Mouse (Mus musculus) ES-E14 (cell line): Measurements from ENCODE around the gene Vps33b. TPM values are rescaled to one million over a fixed set of nuclear protein-coding genes. Genes with fewer than 3 reads are reported as not detected.

Experiments used
- DNase-seq: peaks from one replicate; pipeline ENCODE4 v3.0.0-alpha.2; 2013; ENCODE audit warnings: low read depth, low spot score
- H3K27ac ChIP-seq: 2 replicates; pipeline ENCODE4 v1.5.1; 2012; ENCODE audit warnings: low read depth, mild to moderate bottlenecking, low read length, moderate library complexity, mixed read lengths; ENCODE audit not compliant: poor library complexity, insufficient read depth, severe bottlenecking
- H3K36me3 ChIP-seq: 2 replicates; pipeline ENCODE4 v1.6.1; 2012; ENCODE audit warnings: mild to moderate bottlenecking, low read length, moderate library complexity, mixed read lengths; ENCODE audit not compliant: control insufficient read depth, poor library complexity, insufficient read depth, severe bottlenecking
- H3K4me1 ChIP-seq, 2 experiments: fragments of 150-350 bp in 1 of 2; sonication (generic) in 1 of 2; 2 replicates each; pipeline ENCODE4 v1.6.1; 2012; ENCODE audit warnings: low read length in 2 of 2, mild to moderate bottlenecking in 1 of 2, mixed read lengths in 1 of 2; ENCODE audit not compliant: control insufficient read depth in 2 of 2, insufficient read depth in 2 of 2, poor library complexity in 1 of 2
- H3K4me3 ChIP-seq, 2 experiments: fragments of 150-350 bp in 1 of 2; sonication (generic) in 1 of 2; 2 replicates each; pipeline ENCODE4 v1.5.1; 2012; ENCODE audit warnings: low read length in 2 of 2, low read depth in 1 of 2, mild to moderate bottlenecking in 1 of 2, mixed read lengths in 1 of 2; ENCODE audit not compliant: insufficient read depth in 1 of 2, poor library complexity in 1 of 2, severe bottlenecking in 1 of 2
- H3K9ac ChIP-seq: 2 replicates; pipeline ENCODE4 v1.6.1; 2012; ENCODE audit warnings: low read depth, mild to moderate bottlenecking, low read length, mixed read lengths; ENCODE audit not compliant: poor library complexity, insufficient read depth, severe bottlenecking
- H3K9me3 ChIP-seq: fragments of 150-350 bp; sonication (generic); 2 replicates; pipeline ENCODE4 v1.6.1; 2012; ENCODE audit warnings: low read depth, mild to moderate bottlenecking, low read length; ENCODE audit not compliant: control insufficient read depth, insufficient read depth
- CHD2 ChIP-seq: IDR thresholded peaks from 2 replicates; pipeline ENCODE4 v1.6.1; 2014; ENCODE audit warnings: mild to moderate bottlenecking, low read depth, low read length, inconsistent platforms
- HCFC1 ChIP-seq: IDR thresholded peaks from 2 replicates; pipeline ENCODE4 v1.6.1; 2012; ENCODE audit warnings: low read length, inconsistent platforms, borderline replicate concordance; ENCODE audit not compliant: insufficient read depth
- MAFK ChIP-seq: IDR thresholded peaks from 2 replicates; pipeline ENCODE4 v1.6.1; 2014; ENCODE audit warnings: mild to moderate bottlenecking, low read depth, low read length, inconsistent platforms; ENCODE audit not compliant: insufficient read depth
- ZC3H11A ChIP-seq: IDR thresholded peaks from 2 replicates; pipeline ENCODE4 v1.6.1; 2012; ENCODE audit warnings: low read depth, mild to moderate bottlenecking, inconsistent platforms, low read length, borderline replicate concordance
- ZNF384 ChIP-seq: IDR thresholded peaks from 2 replicates; pipeline ENCODE4 v1.6.1; 2012; ENCODE audit warnings: low read depth, low read length, inconsistent platforms
- in situ Hi-C, 2 experiments: fragments of 600-800 bp; cut with MboI; formaldehyde crosslinking; loops; one replicate each; pipeline ENCODE4 v1.15.1; 2025; ENCODE audit warnings: low sequenced_read_pairs in 2 of 2, inconsistent platforms in 1 of 2; ENCODE audit not compliant: unreplicated experiment in 2 of 2
- total RNA-seq: library from RNA; depleted of rRNA; stranded (reverse); fragments of 300-350 nt; gene quantifications from 2 replicates; pipeline ENCODE4 v1.2.3, GENCODE M21; 2012

The Vps33b gene
- total RNA-seq, 1 experiment = 21.1 TPM

- in situ Hi-C loops = no loop called here
- peaks cover 33% of the 10 kb centered on the region for H3K36me3 ChIP-seq
Observed at GRCm38 (mm10) chr7:80298754-80299153, 29.3 kb downstream of the Vps33b start.

DNA sequence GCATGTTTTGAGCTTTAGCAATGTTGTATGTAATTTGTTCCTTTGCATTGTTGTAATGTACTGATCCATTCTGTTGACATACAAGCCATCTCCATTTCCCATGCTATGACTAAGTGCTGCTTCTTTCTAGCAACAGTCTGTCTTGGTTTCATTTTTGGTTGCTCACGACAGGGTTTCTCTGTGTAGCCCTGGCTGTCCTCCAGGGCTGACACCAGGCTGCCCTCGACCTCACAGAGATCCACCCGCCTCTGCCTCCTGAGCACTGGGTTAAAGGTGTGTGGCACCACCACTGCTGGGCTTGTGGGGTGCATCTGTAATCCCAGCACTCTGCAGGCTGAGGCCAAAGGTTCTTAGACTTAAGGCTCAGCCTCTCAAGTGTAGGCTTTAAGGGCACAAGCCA lies 30.1 kb downstream of the Vps33b start:
- H3K36me3 ChIP-seq = peaks cover 40% of the 10 kb centered on the region
- no peak overlapping the region for H3K27ac ChIP-seq
- H3K4me1 ChIP-seq = peaks cover 2 to 3% of the 10 kb centered on the region in 2 experiments; a peak in 2 of 4 replicates
- TF ChIP-seq CHD2 (no peak), ZC3H11A (no peak), MAFK (no peak), HCFC1 (no peak), ZNF384 (no peak)
- 0 out of 2 replicates have a peak overlapping the region, but pooled peaks have one; percentile 4 for H3K9ac ChIP-seq
- H3K4me3 ChIP-seq = no peak overlapping the region
- H3K9me3 ChIP-seq = no peaks in the 10 kb centered on the region
- in situ Hi-C loops = no loop called here
- no peak for DNase-seq

More at GRCm38 (mm10) chr7:80298754-80299153, 29.3 kb downstream of the Vps33b start:
- Histone ChIP-seq H3K27ac (no peak overlapping the region), H3K4me3 (no peak overlapping the region), H3K4me1 (peaks cover 3 to 4% of the 10 kb centered on the region in 2 experiments; a peak in 2 of 4 replicates), H3K9me3 (no peaks in the 10 kb centered on the region), H3K9ac (no peak overlapping the region)
- TF ChIP-seq ZC3H11A (no peak), CHD2 (no peak), ZNF384 (no peak), MAFK (no peak), HCFC1 (no peak)
- no peak for DNase-seq

- in situ Hi-C loops = loop anchor here (10.0 to 25.0 kb wide), 2 partner anchors 614 to 617 kb away; no protein-coding TSS in a partner anchor
- H3K36me3 ChIP-seq = peaks cover 46% of the 10 kb centered on the region
- no peaks in the 10 kb centered on the region for H3K9me3 ChIP-seq
- TF ChIP-seq ZC3H11A (no peak), HCFC1 (no peak), ZNF384 (no peak), CHD2 (no peak), MAFK (no peak)
- no peak overlapping the region for H3K9ac ChIP-seq
- H3K4me3 ChIP-seq = no peak overlapping the region
- H3K27ac ChIP-seq = no peak overlapping the region
- H3K4me1 ChIP-seq = peaks cover 0 to 3% of the 10 kb centered on the region in 2 experiments; a peak in 2 of 4 replicates
- no peak for DNase-seq
Observed at GRCm38 (mm10) chr7:80301522-80301921, 32.1 kb downstream of the Vps33b start.

DNA sequence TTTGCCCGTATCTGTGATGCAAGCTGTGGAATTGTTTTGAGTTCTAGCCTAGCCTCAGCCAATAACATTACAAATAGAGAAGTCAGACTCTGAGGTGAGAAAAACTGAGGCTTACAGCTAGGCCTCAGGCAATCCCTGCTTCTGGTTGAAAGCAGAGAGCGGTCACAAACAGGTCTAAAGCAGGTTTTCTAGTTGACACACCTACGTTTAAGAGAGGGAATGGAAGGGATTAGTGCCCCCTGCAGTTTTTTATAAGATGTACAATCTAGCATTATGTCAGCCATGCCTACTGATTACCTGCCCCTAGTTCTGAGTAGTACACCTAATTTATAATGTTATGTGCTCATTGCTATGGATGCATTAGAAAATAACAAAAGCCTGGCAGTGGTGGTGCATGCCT lies 38.3 kb downstream of the Vps33b start:
- Histone ChIP-seq H3K4me3 (no peak overlapping the region), H3K9ac (no peak overlapping the region), H3K27ac (no peak overlapping the region), H3K4me1 (no peaks in the 10 kb centered on the region), H3K36me3 (peaks cover 53% of the 10 kb centered on the region), H3K9me3 (no peaks in the 10 kb centered on the region)
- TF ChIP-seq ZNF384 = no peak
- no peak for TF ChIP-seq HCFC1
- no peak for TF ChIP-seq CHD2
- TF ChIP-seq MAFK = no peak
- TF ChIP-seq ZC3H11A = no peak
- DNase-seq = no peak
- in situ Hi-C loops = loop anchor here (10.0 to 25.0 kb wide), 2 partner anchors 620 to 623 kb away; no protein-coding TSS in a partner anchor
